Mouse (Mus musculus): ENCODE results near the gene Cd68.
"Not testable (repeated sequence)": the region's sequence is repeated elsewhere in the genome, so short reads cannot be mapped to it uniquely, and the experiment has no call there.

Gene Cd68

GRCm38 (mm10) chr11:69665961-69666664 lies at the start of gene Cd68:
Gene Cd68, minus strand, starts transcription at chr11:69666153.
- peak; percentile 68 for DNase-seq (ENCODE audit: extremely low read depth, insufficient read length, low spot score)

GRCm38 (mm10) chr11:69715482-69715881 lies 49.5 kb upstream of the Cd68 start:
- peak; percentile 43 for DNase-seq (ENCODE audit: extremely low read depth, insufficient read length, low spot score)

GRCm38 (mm10) chr11:69714636-69715329 lies 48.8 kb upstream of the Cd68 start:
- no peak for DNase-seq (ENCODE audit: extremely low read depth, insufficient read length, low spot score)

GRCm38 (mm10) chr11:69712954-69713672 lies 47.2 kb upstream of the Cd68 start:
- no peak for DNase-seq (ENCODE audit: extremely low read depth, insufficient read length, low spot score)

GRCm38 (mm10) chr11:69711082-69711481 lies 45.1 kb upstream of the Cd68 start:
- no peak for DNase-seq (ENCODE audit: extremely low read depth, insufficient read length, low spot score)

GRCm38 (mm10) chr11:69710470-69710869 lies 44.5 kb upstream of the Cd68 start:
- no peak for DNase-seq (ENCODE audit: extremely low read depth, insufficient read length, low spot score)

GRCm38 (mm10) chr11:69709554-69710446 lies 43.8 kb upstream of the Cd68 start:
- DNase-seq (ENCODE audit: extremely low read depth, insufficient read length, low spot score) = no peak

- DNase-seq (ENCODE audit: extremely low read depth, insufficient read length, low spot score) = no peak
These were observed 42.8 kb upstream of the Cd68 start for GRCm38 (mm10) chr11:69708614-69709265.

GRCm38 (mm10) chr11:69707873-69708381 lies 42.0 kb upstream of the Cd68 start:
- no peak for DNase-seq (ENCODE audit: extremely low read depth, insufficient read length, low spot score)

GRCm38 (mm10) chr11:69707480-69707847 lies 41.5 kb upstream of the Cd68 start:
- no peak for DNase-seq (ENCODE audit: extremely low read depth, insufficient read length, low spot score)

GRCm38 (mm10) chr11:69706775-69707479 lies 41.0 kb upstream of the Cd68 start:
- peak; percentile 81 for DNase-seq (ENCODE audit: extremely low read depth, insufficient read length, low spot score)

GRCm38 (mm10) chr11:69704613-69705010 lies 38.7 kb upstream of the Cd68 start:
- DNase-seq (ENCODE audit: extremely low read depth, insufficient read length, low spot score) = no peak

- DNase-seq (ENCODE audit: extremely low read depth, insufficient read length, low spot score) = no peak
These were observed 38.1 kb upstream of the Cd68 start for GRCm38 (mm10) chr11:69703814-69704612.

- DNase-seq (ENCODE audit: extremely low read depth, insufficient read length, low spot score) = not testable (repeated sequence)
These were observed 37.4 kb upstream of the Cd68 start for GRCm38 (mm10) chr11:69703381-69703780.

- not testable (repeated sequence) for DNase-seq (ENCODE audit: extremely low read depth, insufficient read length, low spot score)
These were observed 36.9 kb upstream of the Cd68 start for GRCm38 (mm10) chr11:69702886-69703285.

- no peak for DNase-seq (ENCODE audit: extremely low read depth, insufficient read length, low spot score)
These were observed 33.6 kb upstream of the Cd68 start for GRCm38 (mm10) chr11:69699595-69699994.

- no peak for DNase-seq (ENCODE audit: extremely low read depth, insufficient read length, low spot score)
These were observed 32.6 kb upstream of the Cd68 start for GRCm38 (mm10) chr11:69698574-69698973.

GRCm38 (mm10) chr11:69697396-69697795 lies 31.4 kb upstream of the Cd68 start:
- DNase-seq (ENCODE audit: extremely low read depth, insufficient read length, low spot score) = no peak

Measured in 3134 (cell line).